Mouse (Mus musculus) intestine, embryonic 15.5 days (tissue): ENCODE data around the gene Sgsm2. TPM values are rescaled to one million over a fixed set of nuclear protein-coding genes. Genes with fewer than 3 reads are reported as not detected.

Source experiments
- ATAC-seq: fragments of 200-750 bp; cut with Nextera tagmentation; 2 replicates; pipeline ENCODE4 v1.8.0; 2017; ENCODE audit warnings: moderate TSS enrichment, moderate library complexity
- H3K27ac ChIP-seq: fragments of 300-500 bp; sonication (generic); 2 replicates; pipeline ENCODE4 v1.5.1; 2015; ENCODE audit warnings: mild to moderate bottlenecking, inconsistent platforms
- H3K27me3 ChIP-seq: fragments of 300-500 bp; sonication (generic); replicated peaks from 2 replicates; pipeline ENCODE4 v1.6.1; 2015; ENCODE audit warnings: inconsistent platforms
- H3K36me3 ChIP-seq: fragments of 300-500 bp; sonication (generic); 2 replicates; pipeline ENCODE4 v1.6.1; 2015; ENCODE audit warnings: inconsistent platforms
- H3K4me1 ChIP-seq: fragments of 300-500 bp; sonication (generic); replicated peaks from 2 replicates; pipeline ENCODE4 v1.6.1; 2015; ENCODE audit warnings: inconsistent platforms
- H3K4me2 ChIP-seq: fragments of 300-500 bp; sonication (generic); replicated peaks from 2 replicates; pipeline ENCODE4 v1.6.1; 2015; ENCODE audit warnings: mild to moderate bottlenecking, inconsistent platforms
- H3K4me3 ChIP-seq: fragments of 300-500 bp; sonication (generic); replicated peaks from 2 replicates; pipeline ENCODE4 v1.5.1; 2015; ENCODE audit warnings: inconsistent platforms
- H3K9ac ChIP-seq: fragments of 300-500 bp; sonication (generic); 2 replicates; pipeline ENCODE4 v1.6.1; 2015; ENCODE audit warnings: inconsistent platforms
- H3K9me3 ChIP-seq: fragments of 300-500 bp; sonication (generic); 2 replicates; pipeline ENCODE4 v1.6.1; 2016; ENCODE audit warnings: inconsistent platforms
- whole genome bisulfite sequencing: fragments of 180-500 bp; shearing (Covaris S2); methylation state at CpG from one replicate; pipeline ENCODE4 v1.1.7; 2015; 5-methylcytosine and 5-hydroxymethylcytosine counted together
- polyA plus RNA-seq: library from polyadenylated mRNA; unstranded; fragments of >200 nt; fragmentation: Nextera tagmentation; extraction: Ambion mirVana; gene quantifications from 2 replicates; pipeline ENCODE4 v1.2.1, GENCODE M21; 2015

Gene Sgsm2
- polyA plus RNA-seq, 1 experiment from 2014 or later = 5.1 TPM

DNA sequence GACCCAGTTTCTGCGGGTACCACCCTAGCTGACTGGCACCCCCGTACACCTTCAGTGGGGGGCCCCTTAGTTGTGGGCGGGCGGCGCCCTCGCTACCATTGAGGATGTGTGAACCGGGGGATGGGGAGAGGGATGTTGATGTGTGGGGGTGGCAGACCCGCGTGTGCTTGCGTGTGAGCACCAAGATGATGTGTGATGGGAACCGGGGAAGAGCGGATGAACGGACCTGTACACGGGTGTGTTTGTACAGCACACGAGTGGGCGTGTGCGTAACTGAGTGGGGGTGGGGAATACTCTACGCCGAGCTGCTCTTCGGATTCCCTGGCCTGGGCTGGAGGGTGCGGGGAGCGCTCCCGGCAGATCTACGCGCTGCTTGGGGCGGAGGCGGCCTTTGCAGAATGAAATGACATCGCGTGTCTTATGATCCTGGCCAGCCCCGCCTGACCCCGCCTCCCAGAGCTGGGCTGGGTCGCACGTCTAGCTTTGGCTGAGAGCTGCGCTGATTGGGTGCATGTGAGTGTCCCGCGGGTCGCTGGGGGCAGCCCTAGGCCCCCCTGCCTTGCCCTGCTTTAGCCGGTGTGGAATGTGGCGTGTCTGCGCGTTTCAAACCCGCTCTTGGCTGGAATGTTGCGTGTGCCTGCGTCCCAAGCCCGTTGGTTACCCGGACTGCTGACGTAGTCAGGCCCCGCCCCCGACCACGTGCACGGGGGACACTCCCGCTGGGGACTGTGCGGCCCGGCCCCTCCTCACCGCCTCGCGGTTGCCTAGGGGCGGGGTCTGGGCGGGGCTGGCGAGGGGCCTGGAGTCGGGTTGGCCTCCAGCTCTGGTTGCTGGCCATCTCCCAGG, 65.0 kb downstream of the Sgsm2 start:
- H3K4me1 ChIP-seq = peaks cover 47% of the 10 kb centered on the region
- H3K36me3 ChIP-seq = no peaks in the 10 kb centered on the region
- peak overlapping the region; percentile 87 for H3K4me2 ChIP-seq
- no peaks in the 10 kb centered on the region for H3K27me3 ChIP-seq
- H3K27ac ChIP-seq = peak overlapping the region; percentile 96
- peak overlapping the region; percentile 73 for H3K4me3 ChIP-seq
- no peaks in the 10 kb centered on the region for H3K9me3 ChIP-seq
- ATAC-seq = peak; percentile 82
- WGBS = under 1% methylated on average over 61 of the region's 61 CpGs
- H3K9ac ChIP-seq = peak overlapping the region; percentile 73

GRCm38 (mm10) chr11:74831191-74831605, 65.7 kb downstream of the Sgsm2 start:
- under 1% methylated on average over 35 of the region's 35 CpGs for WGBS
- Histone ChIP-seq H3K4me3 (peak overlapping the region; percentile 73), H3K4me2 (peak overlapping the region; percentile 87), H3K4me1 (peaks cover 43% of the 10 kb centered on the region), H3K27me3 (no peaks in the 10 kb centered on the region), H3K27ac (peak overlapping the region; percentile 96), H3K9ac (peak overlapping the region; percentile 73), H3K36me3 (no peaks in the 10 kb centered on the region), H3K9me3 (no peaks in the 10 kb centered on the region)
- no peak for ATAC-seq

DNA sequence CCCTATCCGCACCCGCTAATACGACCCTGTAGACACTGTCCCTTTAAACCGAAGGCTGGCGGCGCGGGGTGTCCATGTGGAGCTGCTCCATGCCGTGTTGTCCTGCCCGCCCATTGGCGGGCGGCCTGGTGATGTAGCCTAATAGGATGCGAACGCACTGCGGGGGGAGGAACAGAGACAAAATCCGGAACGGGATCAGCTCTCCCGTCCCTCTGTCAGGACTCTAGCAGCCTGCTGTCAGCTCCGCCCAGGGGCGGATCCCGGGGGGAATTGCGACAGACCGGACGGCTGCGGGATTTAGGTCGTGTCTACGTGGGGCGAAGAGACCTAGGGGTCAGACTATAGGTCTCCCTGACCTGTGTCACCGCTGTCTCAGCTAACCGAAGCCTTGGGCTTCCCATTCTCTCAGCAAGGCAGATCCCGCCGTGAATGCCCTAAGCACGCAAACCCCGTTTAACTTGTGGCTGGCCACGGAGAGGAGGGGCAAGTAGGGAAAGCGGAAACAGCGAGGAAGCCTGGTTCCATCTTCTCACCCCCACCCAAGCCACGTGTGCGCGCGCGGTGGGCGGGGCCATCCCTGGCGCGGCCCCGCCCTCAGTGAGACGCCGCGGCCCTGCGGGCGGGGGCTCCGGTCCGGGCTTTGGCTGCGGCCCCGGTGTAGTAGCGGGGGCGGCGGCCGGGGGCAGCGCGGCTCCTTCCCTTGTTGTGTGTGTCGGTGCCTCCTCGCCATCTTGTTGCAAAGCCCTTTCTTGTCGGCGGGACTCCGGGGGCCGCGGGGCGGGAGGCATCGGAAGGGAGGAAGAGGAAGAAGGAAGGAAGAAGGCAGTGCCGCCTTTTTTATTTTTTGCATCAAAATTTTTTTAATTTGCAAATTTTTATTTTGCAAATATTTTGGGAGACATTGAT, 66.4 kb downstream of the Sgsm2 start, which contains the start of gene Mnt:
Mnt (plus strand) TSS at position 665 of the 906 bp plus-strand sequence.
- WGBS = under 1% methylated on average over 68 of the region's 70 CpGs
- H3K36me3 ChIP-seq = no peaks in the 10 kb centered on the region

DNA sequence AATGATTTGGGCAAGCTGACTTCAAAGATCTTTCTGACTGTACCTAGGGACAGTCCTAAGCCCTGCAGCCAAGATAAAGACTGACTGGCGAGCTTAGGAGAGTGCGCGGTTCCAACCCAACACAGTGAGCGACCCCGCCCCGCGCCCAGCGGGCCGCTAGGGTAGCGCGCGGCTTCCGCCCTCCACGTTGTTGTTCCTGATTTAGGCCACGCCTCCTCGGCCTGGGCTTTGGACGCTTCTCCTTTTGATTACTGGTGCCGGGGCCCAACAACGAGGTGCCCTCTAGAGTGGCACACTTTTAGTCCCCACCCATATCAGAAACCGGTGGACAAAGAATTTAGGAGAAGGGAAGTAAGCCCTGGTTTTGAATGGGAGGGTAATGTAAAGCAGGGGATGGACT, 67.0 kb downstream of the Sgsm2 start:
- peak overlapping the region; percentile 73 for H3K4me3 ChIP-seq
- H3K4me2 ChIP-seq = peak overlapping the region; percentile 87
- H3K36me3 ChIP-seq = no peaks in the 10 kb centered on the region
- H3K4me1 ChIP-seq = peaks cover 43% of the 10 kb centered on the region
- ATAC-seq = peak; percentile 47
- H3K9me3 ChIP-seq = no peaks in the 10 kb centered on the region
- H3K27me3 ChIP-seq = no peaks in the 10 kb centered on the region
- peak overlapping the region; percentile 31 for H3K9ac ChIP-seq
- peak overlapping the region; percentile 96 for H3K27ac ChIP-seq
- under 1% methylated on average over 20 of the region's 20 CpGs for WGBS

More for the DNA sequence above, 66.4 kb downstream of the Sgsm2 start, which contains the start of gene Mnt:
- peak; percentile 80 for ATAC-seq
- peak within 1 kb of the TSS; percentile 87 for H3K4me2 ChIP-seq
- H3K9ac ChIP-seq = peak within 1 kb of the TSS; percentile 73
- H3K27ac ChIP-seq = peak within 1 kb of the TSS; percentile 96
- no peaks in the 10 kb centered on the region for H3K9me3 ChIP-seq
- no peaks in the 10 kb centered on the region for H3K27me3 ChIP-seq
- H3K4me1 ChIP-seq = peaks cover 45% of the 10 kb centered on the region
- H3K4me3 ChIP-seq = peak within 1 kb of the TSS; percentile 73

GRCm38 (mm10) chr11:74828965-74829550, 67.8 kb downstream of the Sgsm2 start:
- no peak for ATAC-seq
- Histone ChIP-seq H3K9me3 (no peaks in the 10 kb centered on the region), H3K4me3 (peak overlapping the region; percentile 73), H3K4me1 (peaks cover 35% of the 10 kb centered on the region), H3K36me3 (no peaks in the 10 kb centered on the region), H3K27ac (no peak overlapping the region), H3K4me2 (peak overlapping the region; percentile 87), H3K27me3 (no peaks in the 10 kb centered on the region), H3K9ac (0 out of 2 replicates have a peak overlapping the region, but pooled peaks have one; percentile 31)
- WGBS = 17% methylated on average over 11 of the region's 11 CpGs

DNA sequence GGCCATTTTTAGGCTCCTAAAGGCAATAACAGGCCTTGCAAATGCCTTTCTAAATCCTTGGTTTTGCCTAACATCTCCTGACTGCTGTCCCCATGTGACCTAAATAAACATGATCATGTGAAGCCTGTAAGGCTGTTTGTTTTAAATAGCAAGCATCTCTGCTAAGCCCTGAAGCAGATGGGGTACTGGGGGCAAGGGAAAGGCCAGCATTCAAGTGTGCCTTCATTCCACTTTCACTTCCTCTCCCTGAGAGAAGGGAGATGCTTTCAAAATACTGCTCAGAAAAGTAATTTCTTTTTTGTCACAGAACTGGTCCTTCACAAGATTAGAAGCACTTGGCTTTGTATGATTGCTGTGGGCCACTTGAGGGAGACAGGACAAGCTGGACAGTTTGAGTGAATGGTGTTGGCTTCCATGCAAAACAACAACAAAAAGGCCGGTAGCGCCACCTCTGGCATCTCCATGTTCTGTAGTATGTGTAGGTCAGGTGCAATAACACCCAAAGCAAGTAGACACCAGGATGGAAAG, 68.4 kb downstream of the Sgsm2 start:
- Histone ChIP-seq H3K27me3 (no peaks in the 10 kb centered on the region), H3K4me2 (no peak overlapping the region), H3K27ac (no peak overlapping the region), H3K9me3 (no peaks in the 10 kb centered on the region), H3K9ac (no peak overlapping the region), H3K4me3 (no peak overlapping the region), H3K4me1 (peaks cover 29% of the 10 kb centered on the region), H3K36me3 (no peaks in the 10 kb centered on the region)
- 39% methylated on average over 2 of the region's 2 CpGs for WGBS
- ATAC-seq = no peak

GRCm38 (mm10) chr11:74827791-74828403, 69.0 kb downstream of the Sgsm2 start:
- Histone ChIP-seq H3K4me2 (no peak overlapping the region), H3K27me3 (no peaks in the 10 kb centered on the region), H3K27ac (no peak overlapping the region), H3K9me3 (no peaks in the 10 kb centered on the region), H3K4me3 (no peak overlapping the region), H3K4me1 (peaks cover 23% of the 10 kb centered on the region), H3K9ac (no peak overlapping the region), H3K36me3 (no peaks in the 10 kb centered on the region)
- 73% methylated on average over 7 of the region's 7 CpGs for WGBS
- ATAC-seq = no peak

DNA sequence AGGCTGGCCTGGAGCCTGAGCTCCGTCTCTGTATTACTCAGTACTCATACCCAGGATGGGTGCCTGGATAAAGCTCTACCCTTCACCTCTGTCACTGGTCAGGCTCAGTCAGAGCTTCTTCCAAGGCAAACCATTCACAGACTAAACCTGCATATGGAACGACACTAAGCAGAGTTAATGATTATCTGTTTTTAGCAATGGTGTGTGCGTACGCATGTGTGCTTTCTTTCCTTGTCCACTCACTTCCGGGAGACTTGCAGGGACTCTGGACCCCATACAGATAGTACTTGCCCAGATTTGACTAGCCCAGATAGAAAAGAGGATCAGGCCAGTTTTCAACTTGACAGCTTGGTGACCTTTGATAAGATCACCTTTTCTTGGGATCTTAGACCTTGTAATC, 70.2 kb downstream of the Sgsm2 start:
- Histone ChIP-seq H3K9ac (no peak overlapping the region), H3K4me2 (0 out of 2 replicates have a peak overlapping the region, but pooled peaks have one; percentile 9), H3K27ac (peak overlapping the region; percentile 45), H3K36me3 (no peaks in the 10 kb centered on the region), H3K4me3 (no peak overlapping the region), H3K4me1 (peaks cover 17% of the 10 kb centered on the region), H3K27me3 (no peaks in the 10 kb centered on the region), H3K9me3 (no peaks in the 10 kb centered on the region)
- 57% methylated on average over 5 of the region's 5 CpGs for WGBS
- peak; percentile 17 for ATAC-seq

GRCm38 (mm10) chr11:74826151-74826550, 70.7 kb downstream of the Sgsm2 start:
- no peaks in the 10 kb centered on the region for H3K36me3 ChIP-seq
- no peak overlapping the region for H3K4me3 ChIP-seq
- H3K9me3 ChIP-seq = no peaks in the 10 kb centered on the region
- WGBS = 55% methylated on average over 7 of the region's 7 CpGs
- peak overlapping the region; percentile 33 for H3K27ac ChIP-seq
- H3K4me2 ChIP-seq = no peak overlapping the region
- H3K27me3 ChIP-seq = no peaks in the 10 kb centered on the region
- peaks cover 17% of the 10 kb centered on the region for H3K4me1 ChIP-seq
- H3K9ac ChIP-seq = no peak overlapping the region
- peak; percentile 10; the same call in 1 of the 2 replicates for ATAC-seq

GRCm38 (mm10) chr11:74822746-74823440, 74.0 kb downstream of the Sgsm2 start:
- Histone ChIP-seq H3K9me3 (no peaks in the 10 kb centered on the region), H3K4me3 (no peak overlapping the region), H3K4me1 (peaks cover 8% of the 10 kb centered on the region; the same call in 1 of the 2 replicates), H3K9ac (no peak overlapping the region), H3K36me3 (peaks cover 5% of the 10 kb centered on the region), H3K27ac (peak overlapping the region; percentile 54), H3K4me2 (0 out of 2 replicates have a peak overlapping the region, but pooled peaks have one; percentile 12), H3K27me3 (no peaks in the 10 kb centered on the region)
- peak; percentile 54 for ATAC-seq
- 83% methylated on average over 7 of the region's 7 CpGs for WGBS

DNA sequence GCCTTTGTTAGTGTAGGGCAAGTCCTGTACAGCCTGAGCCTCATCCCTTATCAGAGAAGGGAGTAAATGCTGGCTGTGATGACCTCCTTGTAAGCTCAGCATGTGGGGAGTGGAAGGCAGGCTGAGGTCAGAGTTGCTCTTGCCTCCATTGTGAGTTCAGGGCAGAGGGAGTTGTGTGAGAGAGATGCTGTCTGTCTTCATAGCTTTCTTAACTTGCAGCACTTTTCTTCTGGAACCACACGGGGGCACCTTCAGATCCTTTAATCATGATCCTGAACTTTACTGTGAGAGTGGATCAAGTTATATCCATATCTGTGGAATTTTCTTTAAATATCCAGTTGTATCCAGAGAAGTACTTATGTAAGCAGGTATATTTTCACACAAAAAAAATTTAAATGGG, 75.4 kb downstream of the Sgsm2 start:
- H3K36me3 ChIP-seq = peaks cover 15% of the 10 kb centered on the region
- no peak overlapping the region for H3K4me2 ChIP-seq
- H3K9me3 ChIP-seq = no peaks in the 10 kb centered on the region
- no peak overlapping the region for H3K27ac ChIP-seq
- no peak for ATAC-seq
- WGBS = 39% methylated on average over 1 of the region's 1 CpGs
- H3K9ac ChIP-seq = no peak overlapping the region
- no peaks in the 10 kb centered on the region for H3K27me3 ChIP-seq
- 0 out of 2 replicates have a peak, but pooled peaks cover 2% of the 10 kb centered on the region for H3K4me1 ChIP-seq
- no peak overlapping the region for H3K4me3 ChIP-seq
